Mouse (Mus musculus): ENCODE data around the gene Rxfp4. TPM values are rescaled to one million over a fixed set of nuclear protein-coding genes. Genes with fewer than 3 reads are reported as not detected.

Rxfp4 gene
- polyA plus RNA-seq, 1 experiment: not detected

GRCm38 (mm10) chr3:88603714-88604161 lies 49.2 kb downstream of the Rxfp4 start:
- peak; percentile 55 for DNase-seq (ENCODE audit: low read depth)
- TF ChIP-seq CTCF (IDR thresholded peaks at IDR 0.05; ENCODE audit: borderline replicate concordance, extremely low read depth, insufficient read depth, insufficient read length) (peak; percentile 67; the same call in 1 of the 2 replicates), POLR2A (IDR thresholded peaks at IDR 0.05; ENCODE audit: borderline replicate concordance, extremely low read depth, insufficient read depth, insufficient read length, poor library complexity, severe bottlenecking) (no peak)

- no peak for DNase-seq (ENCODE audit: low read depth)
- TF ChIP-seq POLR2A (IDR thresholded peaks at IDR 0.05; ENCODE audit: borderline replicate concordance, extremely low read depth, insufficient read depth, insufficient read length, poor library complexity, severe bottlenecking) (no peak), CTCF (IDR thresholded peaks at IDR 0.05; ENCODE audit: borderline replicate concordance, extremely low read depth, insufficient read depth, insufficient read length) (no peak)
Observed at GRCm38 (mm10) chr3:88602466-88602865, 50.5 kb downstream of the Rxfp4 start.

Other genes with a start within 250 kb of the Rxfp4 start
- 35.5 and 60.7 TPM in 2 replicates for gene Pmf1, start 242.8 kb downstream of the Rxfp4 start, polyA plus RNA-seq (2012; rRNA removed)
- 39.6 and 41.6 TPM in 2 replicates for gene Slc25a44, start 228.0 kb downstream of the Rxfp4 start, polyA plus RNA-seq (2012; rRNA removed)
- 57.1 and 57.6 TPM in 2 replicates for gene Sema4a, start 192.0 kb downstream of the Rxfp4 start, polyA plus RNA-seq (2012; rRNA removed)
- 33.2 and 39.5 TPM in 2 replicates for gene Lmna, start 143.2 kb downstream of the Rxfp4 start, polyA plus RNA-seq (2012; rRNA removed)
- 93.2 and 103 TPM in 2 replicates for gene Mex3a, start 120.7 kb downstream of the Rxfp4 start, polyA plus RNA-seq (2012; rRNA removed)
- gene Rab25, start 104.8 kb downstream of the Rxfp4 start, polyA plus RNA-seq (2012; rRNA removed): 1.7 and 2.4 TPM in 2 replicates
- 121 and 122 TPM in 2 replicates for gene Lamtor2, start 100.1 kb downstream of the Rxfp4 start, polyA plus RNA-seq (2012; rRNA removed)
- gene Ubqln4, start 99.4 kb downstream of the Rxfp4 start, polyA plus RNA-seq (2012; rRNA removed): 108 and 113 TPM in 2 replicates
- gene Ssr2, start 77.3 kb downstream of the Rxfp4 start, polyA plus RNA-seq (2012; rRNA removed): 170 and 185 TPM in 2 replicates
- 106 and 137 TPM in 2 replicates for gene Arhgef2, start 47.2 kb downstream of the Rxfp4 start, polyA plus RNA-seq (2012; rRNA removed)
- gene Khdc4, start 32.7 kb upstream of the Rxfp4 start, polyA plus RNA-seq (2012; rRNA removed): 115 and 169 TPM in 2 replicates
- 45.2 and 49.2 TPM in 2 replicates for gene Rit1, start 63.7 kb upstream of the Rxfp4 start, polyA plus RNA-seq (2012; rRNA removed)
- gene Syt11, start 122.0 kb upstream of the Rxfp4 start, polyA plus RNA-seq (2012; rRNA removed): 149 and 165 TPM in 2 replicates
- 25.6 and 38.4 TPM in 2 replicates for gene Gon4l, start 182.1 kb upstream of the Rxfp4 start, polyA plus RNA-seq (2012; rRNA removed)